Mouse (Mus musculus): ENCODE results near the gene Calhm4. TPM values are rescaled to one million over a fixed set of nuclear protein-coding genes. Genes with fewer than 3 reads are reported as not detected.
"Not testable (repeated sequence)": the region's sequence is repeated elsewhere in the genome, so short reads cannot be mapped to it uniquely, and the experiment has no call there.

Calhm4 gene
- total and polyA plus RNA-seq, 3 experiments = 0.04 TPM; not detected in 2

DNA sequence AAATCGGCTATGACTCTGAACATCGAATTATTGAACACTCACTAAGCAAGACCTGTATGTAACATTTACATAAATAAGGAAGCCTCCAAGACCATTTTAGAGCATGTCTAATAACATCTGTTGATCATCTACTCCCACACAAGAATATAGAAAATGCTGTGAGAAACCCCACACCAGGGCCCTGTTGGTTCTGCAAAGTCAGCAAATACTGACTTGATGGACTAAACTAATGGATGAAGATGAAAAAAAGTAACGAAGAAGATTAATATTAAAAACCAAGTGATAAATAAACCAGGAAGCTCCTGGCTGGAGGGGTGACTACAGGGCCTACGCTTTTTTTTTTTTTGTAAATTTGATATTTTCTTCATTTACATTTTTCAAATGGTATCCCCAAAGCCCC, 31.5 kb downstream of the Calhm4 start:
- H3K9me3 ChIP-seq (replicated peaks; ENCODE audit: low read length) = no peaks in the 10 kb centered on the region
- in situ Hi-C loops (cut with MboI; ENCODE audit: low pct_ligation_motif_present, low pct_unique_long_range_greater_than_20kb, low sequenced_read_pairs) (no loop called here), dilution Hi-C loops (cut with MboI; ENCODE audit: extremely low pct_ligation_motif_present, extremely low pct_unique_long_range_greater_than_20kb, low sequenced_read_pairs) (no loop called here)
- no peak overlapping the region for H3K4me2 ChIP-seq (ENCODE audit: insufficient read depth, low read depth, poor library complexity, severe bottlenecking)
- no peak overlapping the region for H3K4me3 ChIP-seq (replicated peaks in 1 of 3; ENCODE audit: low read depth in 2 of 3, low read length in 2 of 3, poor library complexity in 1 of 3)
- peaks cover 15 to 51% of the 10 kb centered on the region in 2 experiments for H3K36me3 ChIP-seq (replicated peaks in 1 of 2; ENCODE audit: control insufficient read depth in 1 of 2, insufficient read depth in 1 of 2, low read length in 1 of 2)
- peaks cover 2 to 33% of the 10 kb centered on the region in 2 experiments; a peak in 3 of 4 replicates for H3K4me1 ChIP-seq (ENCODE audit: control insufficient read depth in 1 of 2, insufficient read depth in 2 of 2)
- peak; percentile 72; the same call in 1 of the 2 replicates for TF ChIP-seq MAFK (IDR thresholded peaks at IDR 0.05; ENCODE audit: insufficient replicate concordance, low read length)
- TF ChIP-seq USF2 (conservative IDR thresholded peaks at IDR 0.05; ENCODE audit: low read depth, low read length) = no peak
- TF ChIP-seq RAD21 (IDR thresholded peaks at IDR 0.05; ENCODE audit: low read depth, low read length) = no peak
- H3K27me3 ChIP-seq (replicated peaks) = no peaks in the 10 kb centered on the region
- H3K27ac ChIP-seq (ENCODE audit: insufficient read depth, low read depth) = no peak overlapping the region
- H3K9ac ChIP-seq (ENCODE audit: insufficient read depth, low read depth) = no peak overlapping the region
- peaks cover 34% of the 10 kb centered on the region for H3K79me2 ChIP-seq (replicated peaks; ENCODE audit: control insufficient read depth, extremely low read depth, insufficient read depth, poor library complexity, severe bottlenecking)
- no peak for DNase-seq (ENCODE audit: extremely low read depth)

DNA sequence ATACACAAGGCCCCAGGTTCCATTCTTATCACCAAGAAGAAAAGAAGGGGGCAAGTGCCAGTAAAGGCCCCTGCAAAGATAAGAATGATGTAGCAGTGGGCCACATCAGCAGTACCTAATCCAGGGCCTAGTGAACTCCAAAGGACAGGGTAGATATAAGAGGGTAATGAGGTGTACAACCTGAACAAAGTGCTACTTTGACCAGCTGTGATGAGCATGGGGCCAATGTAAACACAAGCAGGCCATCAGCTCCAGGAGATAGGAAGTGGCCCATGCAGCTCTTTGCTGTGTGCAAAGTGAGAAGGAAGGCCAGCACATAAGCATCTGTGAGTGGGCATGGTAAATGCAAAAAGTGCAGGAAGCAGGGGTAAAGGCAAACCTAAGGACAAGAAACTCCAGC, 45.7 kb downstream of the Calhm4 start:
- peaks cover 48 to 85% of the 10 kb centered on the region in 2 experiments for H3K36me3 ChIP-seq (replicated peaks in 1 of 2; ENCODE audit: control insufficient read depth in 1 of 2, insufficient read depth in 1 of 2, low read length in 1 of 2)
- H3K4me1 ChIP-seq (ENCODE audit: control insufficient read depth in 1 of 2, insufficient read depth in 2 of 2) = no peaks in the 10 kb centered on the region
- DNase-seq (ENCODE audit: extremely low read depth) = no peak
- no peaks in the 10 kb centered on the region for H3K27me3 ChIP-seq (replicated peaks)
- H3K4me3 ChIP-seq (replicated peaks in 1 of 3; ENCODE audit: low read depth in 2 of 3, low read length in 2 of 3, poor library complexity in 1 of 3) = no peak overlapping the region
- no peak overlapping the region for H3K9ac ChIP-seq (ENCODE audit: insufficient read depth, low read depth)
- no peak for TF ChIP-seq BHLHE40 (IDR thresholded peaks at IDR 0.05; ENCODE audit: low read depth, low read length)
- no peak for TF ChIP-seq ZC3H11A (IDR thresholded peaks at IDR 0.05; ENCODE audit: low read depth, low read length)
- TF ChIP-seq ZNF384 (IDR thresholded peaks at IDR 0.05; ENCODE audit: low read depth, low read length) = no peak
- TF ChIP-seq MAFK (IDR thresholded peaks at IDR 0.05; ENCODE audit: insufficient replicate concordance, low read length) = no peak
- TF ChIP-seq GABPA (IDR thresholded peaks at IDR 0.05; ENCODE audit: insufficient replicate concordance, low read depth, low read length) = no peak
- dilution Hi-C loops (cut with MboI; ENCODE audit: extremely low pct_ligation_motif_present, extremely low pct_unique_long_range_greater_than_20kb, low sequenced_read_pairs) = no loop called here
- H3K27ac ChIP-seq (ENCODE audit: insufficient read depth, low read depth) = no peak overlapping the region
- H3K9me3 ChIP-seq (replicated peaks; ENCODE audit: low read length) = no peaks in the 10 kb centered on the region
- no peaks in the 10 kb centered on the region for H3K79me2 ChIP-seq (replicated peaks; ENCODE audit: control insufficient read depth, extremely low read depth, insufficient read depth, poor library complexity, severe bottlenecking)
- in situ Hi-C loops (cut with MboI; ENCODE audit: low pct_ligation_motif_present, low pct_unique_long_range_greater_than_20kb, low sequenced_read_pairs) = no loop called here
- no peak overlapping the region for H3K4me2 ChIP-seq (ENCODE audit: insufficient read depth, low read depth, poor library complexity, severe bottlenecking)

DNA sequence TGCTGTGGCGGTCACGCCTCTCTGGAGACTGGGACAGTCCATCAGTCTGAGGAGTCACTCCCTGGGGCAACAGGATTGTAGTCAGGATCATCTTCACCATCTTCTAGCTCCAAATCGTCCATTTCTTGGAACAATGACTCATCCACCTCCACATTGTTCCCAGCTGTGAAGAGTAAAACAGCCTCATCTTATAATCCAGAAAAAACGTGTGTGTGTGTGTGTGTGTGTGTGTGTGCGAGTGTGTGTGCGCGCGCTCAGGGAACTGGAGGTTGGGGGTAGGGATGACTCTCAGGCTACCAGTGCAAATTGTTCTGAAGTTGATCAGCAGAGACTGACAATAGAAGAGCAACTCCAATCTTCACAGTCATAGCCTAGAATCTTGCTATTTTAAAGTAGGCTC, 47.4 kb downstream of the Calhm4 start:
- DNase-seq (ENCODE audit: extremely low read depth); H3K4me3 ChIP-seq (replicated peaks in 1 of 3; ENCODE audit: low read depth in 2 of 3, low read length in 2 of 3, poor library complexity in 1 of 3); H3K4me2 ChIP-seq (ENCODE audit: insufficient read depth, low read depth, poor library complexity, severe bottlenecking); in situ Hi-C loops (cut with MboI; ENCODE audit: low pct_ligation_motif_present, low pct_unique_long_range_greater_than_20kb, low sequenced_read_pairs); H3K9ac ChIP-seq (ENCODE audit: insufficient read depth, low read depth); H3K4me1 ChIP-seq (ENCODE audit: control insufficient read depth in 1 of 2, insufficient read depth in 2 of 2); H3K27ac ChIP-seq (ENCODE audit: insufficient read depth, low read depth); H3K9me3 ChIP-seq (replicated peaks; ENCODE audit: low read length); H3K27me3 ChIP-seq (replicated peaks); H3K79me2 ChIP-seq (replicated peaks; ENCODE audit: control insufficient read depth, extremely low read depth, insufficient read depth, poor library complexity, severe bottlenecking); dilution Hi-C loops (cut with MboI; ENCODE audit: extremely low pct_ligation_motif_present, extremely low pct_unique_long_range_greater_than_20kb, low sequenced_read_pairs): not testable (repeated sequence)
- peaks cover 38 to 85% of the 10 kb centered on the region in 2 experiments for H3K36me3 ChIP-seq (replicated peaks in 1 of 2; ENCODE audit: control insufficient read depth in 1 of 2, insufficient read depth in 1 of 2, low read length in 1 of 2)

Other genes with a start within 250 kb of the Calhm4 start
- gene Sult3a1, start 186.6 kb downstream of the Calhm4 start, total RNA-seq (2012; rRNA removed) = not detected in 2 replicates
- gene Sult3a1, start 186.6 kb downstream of the Calhm4 start, total RNA-seq (2014; rRNA removed) = not detected in 2 replicates
- gene Sult3a1, start 186.6 kb downstream of the Calhm4 start, polyA plus RNA-seq (2012; ENCODE audit: insufficient read length, low read depth) = not detected in 2 replicates
- not detected in 2 replicates for gene Rsph4a, start 139.2 kb downstream of the Calhm4 start, total RNA-seq (2012; rRNA removed)
- gene Rsph4a, start 139.2 kb downstream of the Calhm4 start, total RNA-seq (2014; rRNA removed) = not detected in 2 replicates
- gene Rsph4a, start 139.2 kb downstream of the Calhm4 start, polyA plus RNA-seq (2012; ENCODE audit: insufficient read length, low read depth) = not detected in 2 replicates
- 12.2 and 14.6 TPM in 2 replicates for gene Zup1, start 93.0 kb downstream of the Calhm4 start, total RNA-seq (2012; rRNA removed)
- gene Zup1, start 93.0 kb downstream of the Calhm4 start, total RNA-seq (2014; rRNA removed) = 21.7 and 23.5 TPM in 2 replicates
- gene Zup1, start 93.0 kb downstream of the Calhm4 start, polyA plus RNA-seq (2012; ENCODE audit: insufficient read length, low read depth) = 12.1 and 14.3 TPM in 2 replicates
- gene Rwdd1, start 24.7 kb downstream of the Calhm4 start, total RNA-seq (2012; rRNA removed) = 186 and 204 TPM in 2 replicates
- 293 and 321 TPM in 2 replicates for gene Rwdd1, start 24.7 kb downstream of the Calhm4 start, total RNA-seq (2014; rRNA removed)
- gene Rwdd1, start 24.7 kb downstream of the Calhm4 start, polyA plus RNA-seq (2012; ENCODE audit: insufficient read length, low read depth) = 235 and 269 TPM in 2 replicates
- gene Trappc3l, start 6.7 kb downstream of the Calhm4 start, total RNA-seq (2012; rRNA removed) = not detected in 2 replicates
- gene Trappc3l, start 6.7 kb downstream of the Calhm4 start, total RNA-seq (2014; rRNA removed) = not detected in 2 replicates
- not detected in 2 replicates for gene Trappc3l, start 6.7 kb downstream of the Calhm4 start, polyA plus RNA-seq (2012; ENCODE audit: insufficient read length, low read depth)
- gene Calhm5, start 52.2 kb upstream of the Calhm4 start, total RNA-seq (2012; rRNA removed) = 0.04 TPM in 1 of 2 replicates, not detected in the other
- 0.28 TPM in 2 replicates for gene Calhm5, start 52.2 kb upstream of the Calhm4 start, total RNA-seq (2014; rRNA removed)
- gene Calhm5, start 52.2 kb upstream of the Calhm4 start, polyA plus RNA-seq (2012; ENCODE audit: insufficient read length, low read depth) = 0.05 and 0.09 TPM in 2 replicates
- gene Calhm6, start 83.7 kb upstream of the Calhm4 start, total RNA-seq (2012; rRNA removed) = 0.17 and 0.21 TPM in 2 replicates
- gene Calhm6, start 83.7 kb upstream of the Calhm4 start, total RNA-seq (2014; rRNA removed) = 0.38 and 0.58 TPM in 2 replicates
- 0.29 and 0.30 TPM in 2 replicates for gene Calhm6, start 83.7 kb upstream of the Calhm4 start, polyA plus RNA-seq (2012; ENCODE audit: insufficient read length, low read depth)
- gene Dse, start 163.4 kb upstream of the Calhm4 start, total RNA-seq (2012; rRNA removed) = not detected in 2 replicates
- gene Dse, start 163.4 kb upstream of the Calhm4 start, total RNA-seq (2014; rRNA removed) = 0.15 and 0.16 TPM in 2 replicates
- gene Dse, start 163.4 kb upstream of the Calhm4 start, polyA plus RNA-seq (2012; ENCODE audit: insufficient read length, low read depth) = 0.10 TPM in 1 of 2 replicates, not detected in the other
- gene Tspyl1, start 237.9 kb upstream of the Calhm4 start, total RNA-seq (2012; rRNA removed) = 17.2 and 18.9 TPM in 2 replicates
- 23.7 and 23.8 TPM in 2 replicates for gene Tspyl1, start 237.9 kb upstream of the Calhm4 start, total RNA-seq (2014; rRNA removed)
- 18.5 and 19.7 TPM in 2 replicates for gene Tspyl1, start 237.9 kb upstream of the Calhm4 start, polyA plus RNA-seq (2012; ENCODE audit: insufficient read length, low read depth)